ENCODE assay signal across 9 mouse cellular contexts in the genomic region with DNA sequence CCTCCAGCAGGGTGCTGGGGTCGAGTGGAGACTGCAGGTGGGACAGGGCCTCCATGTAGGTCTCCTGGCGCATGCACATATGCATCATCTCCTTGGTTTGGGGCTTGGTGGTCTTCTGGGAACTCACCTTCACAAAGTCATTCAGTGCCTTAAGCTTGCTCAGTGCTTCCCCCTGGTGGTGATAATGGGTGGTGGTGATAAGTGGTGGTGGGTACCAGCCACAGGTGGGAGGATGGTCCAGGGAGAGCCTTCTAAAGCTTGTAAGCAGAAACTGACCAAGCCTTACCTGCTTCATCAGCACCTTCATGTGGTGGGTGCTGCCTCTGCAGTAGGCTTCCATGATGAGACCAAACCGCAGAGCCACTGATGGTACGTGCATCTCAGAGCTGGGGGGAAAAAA. TPM values are rescaled to one million over a fixed set of nuclear protein-coding genes. Genes with fewer than 3 reads are reported as not detected.
DNase-seq lines count a peak whose midpoint lies in the region; ATAC-seq and TF ChIP-seq lines count a peak whose summit lies in the region.
"Had no signal": no experiment of that assay in that cellular context is flagged by ENCODE, and none has a peak within 500 bp of the region (broad histone marks: within the 10 kb centered on the region; RNA-seq: fewer than 3 reads in every experiment).

No protein-coding gene starts in this region.

- no peak overlapping the region for H3K9ac ChIP-seq in forebrain, postnatal 0 days
- H3K9ac ChIP-seq in forebrain, embryonic 15.5 days (replicated peaks), result no peak overlapping the region
- no peak overlapping the region for H3K9ac ChIP-seq in midbrain, postnatal 0 days (replicated peaks; ENCODE audit: low read length, poor library complexity, severe bottlenecking)
- no peak overlapping the region for H3K9ac ChIP-seq in midbrain, embryonic 15.5 days
- H3K9ac ChIP-seq in forebrain, embryonic 13.5 days, result no peak overlapping the region
- H3K9ac ChIP-seq: midbrain, embryonic 12.5 days had no signal

- 0 out of 2 replicates have a peak, but pooled peaks have one; percentile 32 for ATAC-seq in forebrain, postnatal 0 days
- no peak for ATAC-seq in forebrain, embryonic 15.5 days (replicated peaks)
- ATAC-seq in midbrain, postnatal 0 days (ENCODE audit: low FRiP score), result no peak
- ATAC-seq in midbrain, embryonic 15.5 days (replicated peaks), result no peak
- no peak for ATAC-seq in forebrain, embryonic 13.5 days

- H3K27ac ChIP-seq in forebrain, postnatal 0 days (ENCODE audit: low read depth, low read length), result no peak overlapping the region
- H3K27ac ChIP-seq in forebrain, embryonic 15.5 days (replicated peaks), result no peak overlapping the region
- no peak overlapping the region for H3K27ac ChIP-seq in midbrain, postnatal 0 days (ENCODE audit: low read depth, low read length)
- H3K27ac ChIP-seq in midbrain, embryonic 15.5 days, result no peak overlapping the region
- no peak overlapping the region for H3K27ac ChIP-seq in forebrain, embryonic 13.5 days
- H3K27ac ChIP-seq: midbrain, embryonic 12.5 days had no signal

- no peak overlapping the region for H3K4me2 ChIP-seq in forebrain, postnatal 0 days (ENCODE audit: low read depth)
- no peak overlapping the region for H3K4me2 ChIP-seq in forebrain, embryonic 15.5 days (replicated peaks)
- no peak overlapping the region for H3K4me2 ChIP-seq in midbrain, postnatal 0 days (ENCODE audit: low read depth, low read length, poor library complexity, severe bottlenecking)
- H3K4me2 ChIP-seq in midbrain, embryonic 15.5 days, result no peak overlapping the region
- H3K4me2 ChIP-seq in forebrain, embryonic 13.5 days, result no peak overlapping the region
- H3K4me2 ChIP-seq: midbrain, embryonic 12.5 days had no signal

- no peaks in the 10 kb centered on the region for H3K9me3 ChIP-seq in forebrain, postnatal 0 days (ENCODE audit: low read length)
- no peaks in the 10 kb centered on the region for H3K9me3 ChIP-seq in forebrain, embryonic 15.5 days
- H3K9me3 ChIP-seq in midbrain, postnatal 0 days (ENCODE audit: low read length), result no peaks in the 10 kb centered on the region
- no peaks in the 10 kb centered on the region for H3K9me3 ChIP-seq in midbrain, embryonic 15.5 days
- H3K9me3 ChIP-seq in forebrain, embryonic 13.5 days (replicated peaks), result no peaks in the 10 kb centered on the region
- H3K9me3 ChIP-seq: midbrain, embryonic 12.5 days had no signal

- H3K36me3 ChIP-seq in forebrain, postnatal 0 days (ENCODE audit: insufficient read depth), result peaks cover 88% of the 10 kb centered on the region
- H3K36me3 ChIP-seq in forebrain, embryonic 15.5 days, result peaks cover 76% of the 10 kb centered on the region
- peaks cover 83% of the 10 kb centered on the region for H3K36me3 ChIP-seq in midbrain, postnatal 0 days (ENCODE audit: insufficient read depth, low read length)
- H3K36me3 ChIP-seq in midbrain, embryonic 15.5 days (replicated peaks), result peaks cover 42% of the 10 kb centered on the region
- peaks cover 60% of the 10 kb centered on the region for H3K36me3 ChIP-seq in forebrain, embryonic 13.5 days (ENCODE audit: poor library complexity, severe bottlenecking)

- peak; percentile 82 for TF ChIP-seq CTCF in forebrain, postnatal 0 days (IDR thresholded peaks at IDR 0.05; ENCODE audit: low read depth)
- TF ChIP-seq CTCF in midbrain, postnatal 0 days (IDR thresholded peaks at IDR 0.05), result peak; percentile 77

- no peaks in the 10 kb centered on the region for H3K27me3 ChIP-seq in forebrain, postnatal 0 days (ENCODE audit: insufficient read depth, low read length)
- no peaks in the 10 kb centered on the region for H3K27me3 ChIP-seq in forebrain, embryonic 15.5 days
- no peaks in the 10 kb centered on the region for H3K27me3 ChIP-seq in midbrain, postnatal 0 days (ENCODE audit: insufficient read depth, low read length)
- H3K27me3 ChIP-seq in midbrain, embryonic 15.5 days (replicated peaks), result no peaks in the 10 kb centered on the region
- no peaks in the 10 kb centered on the region for H3K27me3 ChIP-seq in forebrain, embryonic 13.5 days
- H3K27me3 ChIP-seq: midbrain, embryonic 12.5 days had no signal

- no peak overlapping the region for H3K4me3 ChIP-seq in forebrain, postnatal 0 days (ENCODE audit: low read depth, low read length)
- no peak overlapping the region for H3K4me3 ChIP-seq in forebrain, embryonic 15.5 days
- H3K4me3 ChIP-seq in midbrain, postnatal 0 days (ENCODE audit: low read depth, low read length), result no peak overlapping the region
- no peak overlapping the region for H3K4me3 ChIP-seq in midbrain, embryonic 15.5 days
- no peak overlapping the region for H3K4me3 ChIP-seq in forebrain, embryonic 13.5 days
- H3K4me3 ChIP-seq: midbrain, embryonic 12.5 days had no signal

- H3K4me1 ChIP-seq in forebrain, postnatal 0 days (ENCODE audit: insufficient read depth), result no peaks in the 10 kb centered on the region
- no peaks in the 10 kb centered on the region for H3K4me1 ChIP-seq in forebrain, embryonic 15.5 days
- no peaks in the 10 kb centered on the region for H3K4me1 ChIP-seq in midbrain, postnatal 0 days (ENCODE audit: insufficient read depth, low read length)
- no peaks in the 10 kb centered on the region for H3K4me1 ChIP-seq in midbrain, embryonic 15.5 days
- H3K4me1 ChIP-seq in forebrain, embryonic 13.5 days, result no peaks in the 10 kb centered on the region
- H3K4me1 ChIP-seq: midbrain, embryonic 12.5 days had no signal

- WGBS in forebrain, postnatal 0 days, result 95% methylated on average over 4 of the region's 4 CpGs
- 93% methylated on average over 4 of the region's 4 CpGs for WGBS in forebrain, embryonic 15.5 days
- 92% methylated on average over 4 of the region's 4 CpGs for WGBS in midbrain, postnatal 0 days
- 92% methylated on average over 4 of the region's 4 CpGs for WGBS in midbrain, embryonic 15.5 days
- 88% methylated on average over 4 of the region's 4 CpGs for WGBS in forebrain, embryonic 13.5 days

- DNase-seq in forebrain, postnatal 0 days, result peak; percentile 41
- peak; percentile 28 for DNase-seq in midbrain, postnatal 0 days (ENCODE audit: low spot score)
- peak; percentile 34 for DNase-seq in c-Kit-positive CD71-positive TER-119-positive erythroid progenitor cells, embryonic 14.5 days (ENCODE audit: low spot score)
- DNase-seq in lung, postnatal 25 days (ENCODE audit: low spot score), result peak; percentile 43
- DNase-seq in thymus, postnatal 36 days, result peak; percentile 58 to 62

RNA-seq across cellular contexts. Expression of a gene that starts 48.1 kb away (rescaled TPM):
- 17.0 and 21.8 TPM in 2 replicates for total RNA-seq in forebrain, postnatal 0 days (2014; rRNA removed)
- polyA plus RNA-seq in forebrain, postnatal 0 days (2015; fragmentation: Nextera tagmentation; extraction: Ambion mirVana), result 11.3 and 11.7 TPM in 2 replicates
- 16.5 and 18.2 TPM in 2 replicates for polyA plus RNA-seq in forebrain, embryonic 15.5 days (2015; fragmentation: Nextera tagmentation; extraction: Ambion mirVana)
- 15.9 and 18.5 TPM in 2 replicates for total RNA-seq in midbrain, postnatal 0 days (2014; rRNA removed)
- 9.7 and 10.4 TPM in 2 replicates for polyA plus RNA-seq in midbrain, postnatal 0 days (2015; fragmentation: Nextera tagmentation; extraction: Ambion mirVana)
- 14.0 and 15.5 TPM in 2 replicates for polyA plus RNA-seq in midbrain, embryonic 15.5 days (2015; fragmentation: Nextera tagmentation; extraction: Ambion mirVana)
- polyA plus RNA-seq in forebrain, embryonic 13.5 days (2015; fragmentation: Nextera tagmentation; extraction: Ambion mirVana), result 8.0 and 9.0 TPM in 2 replicates
